Mouse (Mus musculus) heart, postnatal 0 days (tissue): ENCODE data around the gene Oasl1.

Experiments used
- CTCF ChIP-seq: IDR thresholded peaks from 2 replicates; pipeline ENCODE4 v1.5.1; 2016; ENCODE audit warnings: antibody characterized with exemption, control low read depth, low read depth
- EP300 ChIP-seq: IDR thresholded peaks from 2 replicates; pipeline ENCODE4 v1.6.1; 2016; ENCODE audit warnings: antibody characterized with exemption, low read depth

GRCm38 (mm10) chr5:114897374-114897793, 25.7 kb upstream of the Oasl1 start:
- no peak for TF ChIP-seq CTCF
- TF ChIP-seq EP300 = no peak
